Mouse (Mus musculus): ENCODE measurements at regions not wholly inside any gene's neighbourhood (a gene's known extent, or its start where the extent isn't known, plus 50 kb on each side); places are given as distances from the start of the nearest gene placed in this dataset.

DNA sequence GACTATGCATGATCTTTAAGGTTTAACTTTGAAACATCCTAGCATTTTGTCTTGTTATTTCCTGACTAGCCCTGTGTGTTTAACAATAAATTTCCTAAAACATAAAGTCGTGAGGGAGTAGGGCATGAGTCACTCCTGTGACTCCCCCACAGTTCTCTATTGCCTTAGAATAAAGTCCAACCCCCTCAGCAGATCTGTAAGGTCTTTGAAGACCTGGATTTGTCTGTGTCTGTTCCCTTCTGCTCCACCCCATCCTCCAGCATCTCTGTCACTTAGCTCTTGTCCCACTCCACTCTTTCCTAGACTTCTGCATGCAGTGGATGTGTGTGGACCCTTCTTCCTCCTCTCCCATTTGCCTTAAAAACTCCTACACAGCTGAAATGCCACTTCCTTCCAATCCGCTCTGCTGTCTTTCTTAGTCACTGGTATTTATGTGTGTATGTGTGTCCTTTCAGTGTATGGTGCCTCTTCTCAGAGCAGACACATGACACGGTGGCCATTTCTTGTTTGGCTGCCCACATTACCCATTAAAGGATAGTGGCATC is 95.4 kb upstream of the Hs3st2 start:
- no peak for TF ChIP-seq CTCF (IDR thresholded peaks at IDR 0.05; ENCODE audit: low read depth)
- no peak for TF ChIP-seq EP300 (IDR thresholded peaks at IDR 0.05; ENCODE audit: low read depth)
